Mouse (Mus musculus): ENCODE data around the gene Rcor2. TPM values are rescaled to one million over a fixed set of nuclear protein-coding genes. Genes with fewer than 3 reads are reported as not detected.

Gene Rcor2
- polyA plus RNA-seq, 1 experiment from 2014 or later: 34.9 TPM

- no peak overlapping the region for H3K9ac ChIP-seq (ENCODE audit: low read length)
- peak overlapping the region; percentile 17; the same call in 1 of the 2 replicates for H3K27ac ChIP-seq (ENCODE audit: low read depth, low read length)
- no peak overlapping the region for H3K4me3 ChIP-seq (ENCODE audit: low read depth, low read length)
- no peak for ATAC-seq (ENCODE audit: insufficient read depth, low FRiP score, low TSS enrichment)
- no peaks in the 10 kb centered on the region for H3K9me3 ChIP-seq (ENCODE audit: control insufficient read depth, low read length)
- H3K4me1 ChIP-seq (ENCODE audit: control insufficient read depth, insufficient read depth, low read length): peaks cover 15% of the 10 kb centered on the region
- WGBS: 73% methylated on average over 7 of the region's 7 CpGs
- peak; percentile 43 for DNase-seq (ENCODE audit: low spot score)
- H3K4me2 ChIP-seq (ENCODE audit: low read depth): no peak overlapping the region
- no peaks in the 10 kb centered on the region for H3K27me3 ChIP-seq (ENCODE audit: control insufficient read depth, insufficient read depth, low read length)
- H3K36me3 ChIP-seq (ENCODE audit: control insufficient read depth, insufficient read depth, low read length): peaks cover 41% of the 10 kb centered on the region
Observed at GRCm38 (mm10) chr19:7276796-7277195, 9.7 kb downstream of the Rcor2 start.

GRCm38 (mm10) chr19:7278200-7278906, 11.2 kb downstream of the Rcor2 start:
- H3K9ac ChIP-seq (ENCODE audit: low read length): no peak overlapping the region
- ATAC-seq (ENCODE audit: insufficient read depth, low FRiP score, low TSS enrichment) (no peak), DNase-seq (ENCODE audit: low spot score) (no peak)
- WGBS: 83% methylated on average over 6 of the region's 6 CpGs
- H3K4me3 ChIP-seq (ENCODE audit: low read depth, low read length): no peak overlapping the region
- H3K4me1 ChIP-seq (ENCODE audit: control insufficient read depth, insufficient read depth, low read length): peaks cover 15% of the 10 kb centered on the region
- no peak overlapping the region for H3K4me2 ChIP-seq (ENCODE audit: low read depth)
- H3K36me3 ChIP-seq (ENCODE audit: control insufficient read depth, insufficient read depth, low read length): peaks cover 32% of the 10 kb centered on the region
- no peaks in the 10 kb centered on the region for H3K9me3 ChIP-seq (ENCODE audit: control insufficient read depth, low read length)
- H3K27me3 ChIP-seq (ENCODE audit: control insufficient read depth, insufficient read depth, low read length): no peaks in the 10 kb centered on the region
- H3K27ac ChIP-seq (ENCODE audit: low read depth, low read length): no peak overlapping the region

- Histone ChIP-seq H3K27ac (ENCODE audit: low read depth, low read length) (no peak overlapping the region), H3K9ac (ENCODE audit: low read length) (no peak overlapping the region), H3K4me2 (ENCODE audit: low read depth) (no peak overlapping the region), H3K4me3 (ENCODE audit: low read depth, low read length) (no peak overlapping the region), H3K9me3 (ENCODE audit: control insufficient read depth, low read length) (no peaks in the 10 kb centered on the region), H3K36me3 (ENCODE audit: control insufficient read depth, insufficient read depth, low read length) (peaks cover 26% of the 10 kb centered on the region), H3K27me3 (ENCODE audit: control insufficient read depth, insufficient read depth, low read length) (no peaks in the 10 kb centered on the region), H3K4me1 (ENCODE audit: control insufficient read depth, insufficient read depth, low read length) (peaks cover 15% of the 10 kb centered on the region)
- WGBS: 43% methylated on average over 6 of the region's 6 CpGs
- ATAC-seq (ENCODE audit: insufficient read depth, low FRiP score, low TSS enrichment): peak; percentile 20; the same call in 1 of the 2 replicates
- peak; percentile 65 for DNase-seq (ENCODE audit: low spot score)
Observed at GRCm38 (mm10) chr19:7279114-7279513, 12.0 kb downstream of the Rcor2 start.

GRCm38 (mm10) chr19:7280557-7281330, 13.6 kb downstream of the Rcor2 start:
- Histone ChIP-seq H3K4me1 (ENCODE audit: control insufficient read depth, insufficient read depth, low read length) (peaks cover 9% of the 10 kb centered on the region), H3K9me3 (ENCODE audit: control insufficient read depth, low read length) (no peaks in the 10 kb centered on the region), H3K36me3 (ENCODE audit: control insufficient read depth, insufficient read depth, low read length) (peaks cover 26% of the 10 kb centered on the region), H3K27ac (ENCODE audit: low read depth, low read length) (no peak overlapping the region), H3K4me3 (ENCODE audit: low read depth, low read length) (no peak overlapping the region), H3K9ac (ENCODE audit: low read length) (no peak overlapping the region), H3K4me2 (ENCODE audit: low read depth) (no peak overlapping the region), H3K27me3 (ENCODE audit: control insufficient read depth, insufficient read depth, low read length) (no peaks in the 10 kb centered on the region)
- ATAC-seq (ENCODE audit: insufficient read depth, low FRiP score, low TSS enrichment) (no peak), DNase-seq (ENCODE audit: low spot score) (no peak)
- WGBS: 90% methylated on average over 18 of the region's 18 CpGs

GRCm38 (mm10) chr19:7286563-7287315, 19.6 kb downstream of the Rcor2 start:
- ATAC-seq (ENCODE audit: insufficient read depth, low FRiP score, low TSS enrichment): no peak
- DNase-seq (ENCODE audit: low spot score): no peak
- Histone ChIP-seq H3K27ac (ENCODE audit: low read depth, low read length) (no peak overlapping the region), H3K9ac (ENCODE audit: low read length) (no peak overlapping the region), H3K4me1 (ENCODE audit: control insufficient read depth, insufficient read depth, low read length) (peaks cover under 1% of the 10 kb centered on the region; the same call in 1 of the 2 replicates), H3K9me3 (ENCODE audit: control insufficient read depth, low read length) (no peaks in the 10 kb centered on the region), H3K4me3 (ENCODE audit: low read depth, low read length) (no peak overlapping the region), H3K36me3 (ENCODE audit: control insufficient read depth, insufficient read depth, low read length) (peaks cover 18% of the 10 kb centered on the region), H3K4me2 (ENCODE audit: low read depth) (no peak overlapping the region), H3K27me3 (ENCODE audit: control insufficient read depth, insufficient read depth, low read length) (no peaks in the 10 kb centered on the region)
- 89% methylated on average over 12 of the region's 12 CpGs for WGBS

- Histone ChIP-seq H3K4me2 (ENCODE audit: low read depth) (no peak overlapping the region), H3K4me3 (ENCODE audit: low read depth, low read length) (no peak overlapping the region), H3K36me3 (ENCODE audit: control insufficient read depth, insufficient read depth, low read length) (peaks cover 13% of the 10 kb centered on the region), H3K27ac (ENCODE audit: low read depth, low read length) (no peak overlapping the region), H3K9ac (ENCODE audit: low read length) (no peak overlapping the region), H3K9me3 (ENCODE audit: control insufficient read depth, low read length) (no peaks in the 10 kb centered on the region), H3K27me3 (ENCODE audit: control insufficient read depth, insufficient read depth, low read length) (no peaks in the 10 kb centered on the region), H3K4me1 (ENCODE audit: control insufficient read depth, insufficient read depth, low read length) (peaks cover 5% of the 10 kb centered on the region; the same call in 1 of the 2 replicates)
- ATAC-seq (ENCODE audit: insufficient read depth, low FRiP score, low TSS enrichment) (no peak), DNase-seq (ENCODE audit: low spot score) (no peak)
- 77% methylated on average over 3 of the region's 3 CpGs for WGBS
Observed at GRCm38 (mm10) chr19:7288288-7288687, 21.2 kb downstream of the Rcor2 start.

GRCm38 (mm10) chr19:7289767-7290166, 22.6 kb downstream of the Rcor2 start:
- H3K36me3 ChIP-seq (ENCODE audit: control insufficient read depth, insufficient read depth, low read length): peaks cover 7% of the 10 kb centered on the region

GRCm38 (mm10) chr19:7291958-7292709, 25.0 kb downstream of the Rcor2 start:
- Histone ChIP-seq H3K36me3 (ENCODE audit: control insufficient read depth, insufficient read depth, low read length) (0 out of 2 replicates have a peak, but pooled peaks cover 2% of the 10 kb centered on the region), H3K27me3 (ENCODE audit: control insufficient read depth, insufficient read depth, low read length) (no peaks in the 10 kb centered on the region), H3K4me2 (ENCODE audit: low read depth) (no peak overlapping the region), H3K4me3 (ENCODE audit: low read depth, low read length) (no peak overlapping the region), H3K4me1 (ENCODE audit: control insufficient read depth, insufficient read depth, low read length) (peaks cover 5% of the 10 kb centered on the region; the same call in 1 of the 2 replicates), H3K9me3 (ENCODE audit: control insufficient read depth, low read length) (no peaks in the 10 kb centered on the region), H3K9ac (ENCODE audit: low read length) (no peak overlapping the region), H3K27ac (ENCODE audit: low read depth, low read length) (no peak overlapping the region)
- DNase-seq (ENCODE audit: low spot score) (no peak), ATAC-seq (ENCODE audit: insufficient read depth, low FRiP score, low TSS enrichment) (no peak)
- 84% methylated on average over 7 of the region's 7 CpGs for WGBS

More at GRCm38 (mm10) chr19:7289767-7290166, 22.6 kb downstream of the Rcor2 start:
- peaks cover 5% of the 10 kb centered on the region; the same call in 1 of the 2 replicates for H3K4me1 ChIP-seq (ENCODE audit: control insufficient read depth, insufficient read depth, low read length)
- no peak for DNase-seq (ENCODE audit: low spot score)
- no peak overlapping the region for H3K27ac ChIP-seq (ENCODE audit: low read depth, low read length)
- 78% methylated on average over 2 of the region's 2 CpGs for WGBS
- H3K9me3 ChIP-seq (ENCODE audit: control insufficient read depth, low read length): no peaks in the 10 kb centered on the region
- H3K4me3 ChIP-seq (ENCODE audit: low read depth, low read length): no peak overlapping the region
- ATAC-seq (ENCODE audit: insufficient read depth, low FRiP score, low TSS enrichment): no peak
- no peaks in the 10 kb centered on the region for H3K27me3 ChIP-seq (ENCODE audit: control insufficient read depth, insufficient read depth, low read length)
- no peak overlapping the region for H3K4me2 ChIP-seq (ENCODE audit: low read depth)
- no peak overlapping the region for H3K9ac ChIP-seq (ENCODE audit: low read length)

Data from neural tube, embryonic 11.5 days (tissue).